Mouse (Mus musculus): ENCODE data around the gene Cdc42ep1.

- TF ChIP-seq POLR2A (IDR thresholded peaks at IDR 0.05; ENCODE audit: low read depth, low read length) (no peak), CTCF (conservative IDR thresholded peaks at IDR 0.05; ENCODE audit: insufficient read depth, insufficient read length, low read depth, low read length) (no peak)
Measured at GRCm38 (mm10) chr15:78862280-78862679, 19.9 kb downstream of the Cdc42ep1 start.
